Mouse (Mus musculus) left cerebral cortex, adult 6 months (tissue): Measurements from ENCODE around the gene Olfr689. TPM values are rescaled to one million over a fixed set of nuclear protein-coding genes. Genes with fewer than 3 reads are reported as not detected.

Experiments
- long read RNA-seq, 2 experiments: library from polyadenylated mRNA; unstranded; transcript quantifications; one replicate each; pipeline ENCODE4 v2.0.0; 2019 to 2020
- polyA plus RNA-seq: library from polyadenylated mRNA; unstranded; fragments of <200 nt; fragmentation: Nextera tagmentation; gene quantifications from 2 replicates; pipeline ENCODE4 v1.2.3, GENCODE M21; 2021

Olfr689 gene
- not detected in 2 replicates for polyA plus RNA-seq
- long read RNA-seq, experiment 1, result 0 reads
- long read RNA-seq, experiment 2, result 0 reads

DNA sequence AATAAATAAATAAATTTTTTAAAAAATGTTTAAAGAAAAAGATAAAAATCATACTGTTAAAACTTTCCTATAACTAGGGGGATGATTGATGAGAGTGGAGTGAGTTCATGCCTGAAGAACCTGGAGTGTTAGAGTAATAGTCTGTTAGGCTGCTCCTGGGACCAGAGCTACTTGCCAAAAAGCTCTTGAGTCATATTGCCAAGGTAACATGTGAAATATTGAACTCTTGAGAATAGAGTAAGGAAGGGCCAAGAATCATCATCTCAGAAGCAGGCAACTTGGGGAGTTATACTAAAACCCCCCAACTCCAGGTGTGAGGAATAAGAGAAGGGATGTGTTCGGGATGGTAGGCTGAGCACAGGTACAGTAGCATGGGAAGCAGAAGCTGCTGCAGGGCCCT, at the start of gene Olfr689:
Olfr689 (plus strand) TSS at position 301 of the 400 bp plus-strand sequence.

DNA sequence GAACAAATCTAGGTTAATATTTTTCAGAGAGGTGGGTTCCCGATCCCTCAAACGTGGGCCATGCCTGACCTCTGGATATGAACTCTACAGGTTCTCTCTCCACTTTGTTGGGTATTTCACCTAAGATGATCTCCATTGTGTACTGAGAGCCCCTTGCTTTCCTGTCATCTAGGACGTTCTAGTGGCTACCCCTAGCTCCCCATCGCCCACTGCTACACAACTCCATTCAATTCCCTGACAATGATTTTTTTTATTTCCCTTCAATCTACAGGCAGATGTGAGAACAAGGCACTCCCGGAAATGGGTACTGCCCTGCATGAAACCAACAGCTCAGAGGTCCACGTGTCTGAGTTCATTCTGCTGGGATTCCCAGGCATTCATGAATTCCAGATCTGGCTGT, 23.2 kb upstream of the Olfr689 start, which contains the start of gene Olfr688:
Olfr688 (plus strand) TSS at position 301 of the 400 bp plus-strand sequence.

DNA sequence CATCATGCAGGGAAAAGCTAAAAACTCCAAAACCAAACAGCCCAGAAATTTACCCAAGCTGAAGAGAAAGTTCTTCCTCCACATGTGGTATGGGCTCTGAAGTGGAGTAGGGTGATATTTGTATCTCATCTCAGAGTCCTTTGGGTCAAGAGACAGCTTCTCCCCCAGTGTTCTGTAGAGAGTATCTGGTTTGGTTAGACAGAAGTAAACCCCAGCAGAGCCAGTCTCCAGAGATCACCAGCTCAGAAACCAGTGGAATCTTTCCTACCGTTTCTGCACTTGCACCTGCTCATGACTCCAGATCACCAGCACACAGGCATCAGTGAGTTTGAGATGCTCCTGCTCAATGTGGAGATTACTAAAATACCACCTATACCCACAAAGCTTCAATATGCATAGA, 23.0 kb downstream of the Olfr689 start, which contains the start of gene Olfr690:
Olfr690 (minus strand) TSS at position 101 of the 400 bp plus-strand sequence.

DNA sequence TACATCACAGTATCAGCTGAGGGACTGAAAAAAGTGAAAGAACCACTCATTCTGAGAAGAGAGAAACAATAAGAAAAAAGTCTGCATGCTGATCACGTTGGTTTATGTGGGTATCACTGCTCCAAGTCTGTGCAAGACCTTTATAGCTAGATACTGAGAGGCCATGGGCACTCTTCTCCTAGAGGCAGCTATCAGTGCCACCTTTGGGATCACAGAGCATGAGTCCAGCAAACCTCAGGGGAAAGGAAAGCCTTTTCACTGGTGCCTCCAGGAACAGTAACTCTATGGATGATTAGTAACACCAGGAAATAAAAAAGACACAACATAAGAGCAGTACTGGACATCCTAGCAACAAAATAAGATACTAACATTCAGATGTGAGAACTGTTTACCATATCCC, 31.2 kb downstream of the Olfr689 start, which contains the start of gene Olfr691:
Olfr691 (minus strand) TSS at position 101 of the 400 bp plus-strand sequence.

DNA sequence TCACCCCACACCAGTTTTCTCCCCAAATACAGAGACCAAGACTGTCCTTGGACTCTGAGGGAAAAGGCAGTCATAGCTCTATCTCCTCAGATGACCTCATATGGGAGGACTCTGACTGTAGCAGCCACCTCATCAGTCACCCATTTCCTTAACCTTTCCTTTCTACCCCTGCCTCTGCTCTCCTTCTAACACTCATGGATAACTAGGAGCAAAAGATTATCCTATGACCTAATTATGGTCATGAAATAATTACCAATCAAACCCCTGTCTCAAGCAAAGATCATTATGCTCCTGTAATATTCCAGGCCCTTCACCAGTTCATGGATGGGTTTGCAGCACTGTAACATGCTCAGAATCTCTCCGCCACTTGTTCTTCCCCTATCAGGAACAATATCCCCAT, 57.0 kb downstream of the Olfr689 start, which contains the start of gene Olfr692:
Olfr692 (plus strand) TSS at position 301 of the 400 bp plus-strand sequence.

Other genes with a start within 250 kb of the Olfr689 start
- not detected in 2 replicates for gene Olfr678, start 246.7 kb upstream of the Olfr689 start, polyA plus RNA-seq
- not detected in 2 replicates for gene Olfr679, start 230.0 kb upstream of the Olfr689 start, polyA plus RNA-seq
- not detected in 2 replicates for gene Olfr680-ps1, start 218.3 kb upstream of the Olfr689 start, polyA plus RNA-seq
- not detected in 2 replicates for gene Olfr681, start 194.3 kb upstream of the Olfr689 start, polyA plus RNA-seq
- not detected in 2 replicates for gene Olfr683, start 164.2 kb upstream of the Olfr689 start, polyA plus RNA-seq
- not detected in 2 replicates for gene Olfr684, start 147.5 kb upstream of the Olfr689 start, polyA plus RNA-seq
- not detected in 2 replicates for gene Olfr685, start 125.2 kb upstream of the Olfr689 start, polyA plus RNA-seq
- gene Olfr686, start 103.7 kb upstream of the Olfr689 start, polyA plus RNA-seq, result not detected in 2 replicates
- not detected in 2 replicates for gene Olfr688, start 23.1 kb upstream of the Olfr689 start, polyA plus RNA-seq
- not detected in 2 replicates for gene Olfr690, start 22.9 kb downstream of the Olfr689 start, polyA plus RNA-seq
- not detected in 2 replicates for gene Olfr691, start 31.1 kb downstream of the Olfr689 start, polyA plus RNA-seq
- not detected in 2 replicates for gene Olfr692, start 57.1 kb downstream of the Olfr689 start, polyA plus RNA-seq
- not detected in 2 replicates for gene Gm5901, start 63.9 kb downstream of the Olfr689 start, polyA plus RNA-seq
- gene Fam160a2, start 88.9 kb downstream of the Olfr689 start, polyA plus RNA-seq, result 37.5 and 41.9 TPM in 2 replicates
- gene Cnga4, start 93.4 kb downstream of the Olfr689 start, polyA plus RNA-seq, result 0.33 and 0.43 TPM in 2 replicates
- gene Cckbr, start 114.6 kb downstream of the Olfr689 start, polyA plus RNA-seq, result 24.0 and 37.9 TPM in 2 replicates
- gene Cavin3, start 171.1 kb downstream of the Olfr689 start, polyA plus RNA-seq, result 36.0 and 38.6 TPM in 2 replicates
- gene Smpd1, start 243.2 kb downstream of the Olfr689 start, polyA plus RNA-seq, result 91.4 and 99.7 TPM in 2 replicates